Mouse (Mus musculus): Measurements from ENCODE around the gene Aanat. TPM values are rescaled to one million over a fixed set of nuclear protein-coding genes. Genes with fewer than 3 reads are reported as not detected.

The Aanat gene
- total and polyA plus RNA-seq, 3 experiments, result not detected

GRCm38 (mm10) chr11:116612554-116612953 lies 26.3 kb downstream of the Aanat start:
- Histone ChIP-seq H3K4me1 (ENCODE audit: control insufficient read depth in 1 of 2, insufficient read depth in 2 of 2) (peaks cover 26 to 80% of the 10 kb centered on the region in 2 experiments), H3K36me3 (replicated peaks in 1 of 2; ENCODE audit: control insufficient read depth in 1 of 2, insufficient read depth in 1 of 2, low read length in 1 of 2) (peaks cover 14 to 48% of the 10 kb centered on the region in 2 experiments), H3K9ac (ENCODE audit: insufficient read depth, low read depth) (no peak overlapping the region), H3K27me3 (replicated peaks) (no peaks in the 10 kb centered on the region), H3K4me3 (replicated peaks in 1 of 3; ENCODE audit: low read depth in 2 of 3, low read length in 2 of 3, poor library complexity in 1 of 3) (no peak overlapping the region), H3K4me2 (ENCODE audit: insufficient read depth, low read depth, poor library complexity, severe bottlenecking) (no peak overlapping the region), H3K9me3 (replicated peaks; ENCODE audit: low read length) (peaks cover 4% of the 10 kb centered on the region), H3K79me2 (replicated peaks; ENCODE audit: control insufficient read depth, extremely low read depth, insufficient read depth, poor library complexity, severe bottlenecking) (no peaks in the 10 kb centered on the region), H3K27ac (ENCODE audit: insufficient read depth, low read depth) (no peak overlapping the region)
- DNase-seq (ENCODE audit: extremely low read depth), result no peak
- no peak for TF ChIP-seq GABPA (IDR thresholded peaks at IDR 0.05; ENCODE audit: insufficient replicate concordance, low read depth, low read length)
- no peak for TF ChIP-seq ZNF384 (IDR thresholded peaks at IDR 0.05; ENCODE audit: low read depth, low read length)
- TF ChIP-seq RAD21 (IDR thresholded peaks at IDR 0.05; ENCODE audit: low read depth, low read length), result no peak
- no peak for TF ChIP-seq JUND (conservative IDR thresholded peaks at IDR 0.05; ENCODE audit: low read depth, low read length)
- TF ChIP-seq JUN (IDR thresholded peaks at IDR 0.05; ENCODE audit: insufficient read depth, low read depth, low read length), result no peak
- no peak for TF ChIP-seq HCFC1 (IDR thresholded peaks at IDR 0.05; ENCODE audit: low read depth, low read length)
- TF ChIP-seq CHD1 (IDR thresholded peaks at IDR 0.05; ENCODE audit: low read depth, low read length), result no peak
- no peak for TF ChIP-seq MXI1 (IDR thresholded peaks at IDR 0.05; ENCODE audit: low read depth, low read length)
- TF ChIP-seq ELF1 (IDR thresholded peaks at IDR 0.05; ENCODE audit: low read depth, low read length), result no peak
- TF ChIP-seq POLR2A (IDR thresholded peaks at IDR 0.05; ENCODE audit: low read depth, low read length), result no peak
- TF ChIP-seq MEF2A (IDR thresholded peaks at IDR 0.05; ENCODE audit: borderline replicate concordance, low read depth, low read length), result no peak
- TF ChIP-seq MAFK (IDR thresholded peaks at IDR 0.05; ENCODE audit: insufficient replicate concordance, low read length), result no peak
- no peak for TF ChIP-seq SIN3A (IDR thresholded peaks at IDR 0.05; ENCODE audit: low read length)
- no peak for TF ChIP-seq CHD2 (IDR thresholded peaks at IDR 0.05; ENCODE audit: low read length)
- TF ChIP-seq ZC3H11A (IDR thresholded peaks at IDR 0.05; ENCODE audit: low read depth, low read length), result no peak
- no peak for TF ChIP-seq NRF1 (IDR thresholded peaks at IDR 0.05; ENCODE audit: low read depth, low read length)
- dilution Hi-C loops (cut with MboI; ENCODE audit: extremely low pct_ligation_motif_present, extremely low pct_unique_long_range_greater_than_20kb, low sequenced_read_pairs) (no loop called here), in situ Hi-C loops (cut with MboI; ENCODE audit: low pct_ligation_motif_present, low pct_unique_long_range_greater_than_20kb, low sequenced_read_pairs) (no loop called here)

DNA sequence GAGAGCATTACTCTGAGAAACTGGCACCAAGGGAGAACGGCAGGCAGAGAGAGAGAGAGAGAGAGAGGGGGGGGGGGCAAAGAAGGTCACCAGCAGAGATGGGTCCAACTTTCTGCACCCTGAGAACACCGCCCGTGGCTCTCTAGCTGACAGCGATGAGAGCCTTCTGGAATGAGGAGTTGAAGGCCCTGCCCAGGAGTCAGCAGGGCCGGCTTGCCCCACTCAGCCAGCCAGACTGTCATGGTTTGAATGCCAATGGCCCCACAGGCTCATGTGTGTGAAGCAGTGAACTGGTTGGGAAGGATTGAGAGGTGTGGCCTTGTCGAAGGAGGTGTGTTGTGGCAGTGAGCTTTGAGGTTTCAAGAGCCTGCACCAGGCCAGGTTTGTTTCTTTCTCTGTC lies 27.0 kb downstream of the Aanat start:
- Histone ChIP-seq H3K27ac (ENCODE audit: insufficient read depth, low read depth) (no peak overlapping the region), H3K4me1 (ENCODE audit: control insufficient read depth in 1 of 2, insufficient read depth in 2 of 2) (peaks cover 30 to 80% of the 10 kb centered on the region in 2 experiments), H3K9ac (ENCODE audit: insufficient read depth, low read depth) (no peak overlapping the region), H3K4me3 (replicated peaks in 1 of 3; ENCODE audit: low read depth in 2 of 3, low read length in 2 of 3, poor library complexity in 1 of 3) (no peak overlapping the region), H3K27me3 (replicated peaks) (no peaks in the 10 kb centered on the region), H3K36me3 (replicated peaks in 1 of 2; ENCODE audit: control insufficient read depth in 1 of 2, insufficient read depth in 1 of 2, low read length in 1 of 2) (peaks cover 10 to 41% of the 10 kb centered on the region in 2 experiments), H3K9me3 (replicated peaks; ENCODE audit: low read length) (peaks cover 4% of the 10 kb centered on the region), H3K4me2 (ENCODE audit: insufficient read depth, low read depth, poor library complexity, severe bottlenecking) (no peak overlapping the region), H3K79me2 (replicated peaks; ENCODE audit: control insufficient read depth, extremely low read depth, insufficient read depth, poor library complexity, severe bottlenecking) (no peaks in the 10 kb centered on the region)
- dilution Hi-C loops (cut with MboI; ENCODE audit: extremely low pct_ligation_motif_present, extremely low pct_unique_long_range_greater_than_20kb, low sequenced_read_pairs) (no loop called here), in situ Hi-C loops (cut with MboI; ENCODE audit: low pct_ligation_motif_present, low pct_unique_long_range_greater_than_20kb, low sequenced_read_pairs) (no loop called here)
- TF ChIP-seq IRF4 (IDR thresholded peaks at IDR 0.05; ENCODE audit: low read depth, low read length), result no peak
- no peak for TF ChIP-seq CHD2 (IDR thresholded peaks at IDR 0.05; ENCODE audit: low read length)
- no peak for TF ChIP-seq JUN (IDR thresholded peaks at IDR 0.05; ENCODE audit: insufficient read depth, low read depth, low read length)
- no peak for TF ChIP-seq MAX (IDR thresholded peaks at IDR 0.05; ENCODE audit: low read length)
- no peak for TF ChIP-seq ZNF384 (IDR thresholded peaks at IDR 0.05; ENCODE audit: low read depth, low read length)
- no peak for TF ChIP-seq CHD1 (IDR thresholded peaks at IDR 0.05; ENCODE audit: low read depth, low read length)
- no peak for TF ChIP-seq UBTF (IDR thresholded peaks at IDR 0.05; ENCODE audit: low read depth, low read length)
- TF ChIP-seq KAT2A (IDR thresholded peaks at IDR 0.05; ENCODE audit: insufficient replicate concordance, low read length), result no peak
- no peak for TF ChIP-seq CTCF (conservative IDR thresholded peaks at IDR 0.05 in 1 of 2, IDR thresholded peaks at IDR 0.05 in 1 of 2; ENCODE audit: low read depth in 2 of 2, low read length in 2 of 2)
- TF ChIP-seq NRF1 (IDR thresholded peaks at IDR 0.05; ENCODE audit: low read depth, low read length), result no peak
- TF ChIP-seq ZKSCAN1 (IDR thresholded peaks at IDR 0.05; ENCODE audit: borderline replicate concordance, low read depth, low read length), result no peak
- DNase-seq (ENCODE audit: extremely low read depth), result no peak
